11 mouse cellular contexts compared by ENCODE assay signal in genomic region chr11:84529797-84530703, GRCm38 (mm10). TPM values are rescaled to one million over a fixed set of nuclear protein-coding genes. Genes with fewer than 3 reads are reported as not detected.
DNase-seq lines count a peak whose midpoint lies in the region; ATAC-seq and TF ChIP-seq lines count a peak whose summit lies in the region.
"Had no signal": no experiment of that assay in that cellular context is flagged by ENCODE, and none has a peak within 500 bp of the region (broad histone marks: within the 10 kb centered on the region; RNA-seq: fewer than 3 reads in every experiment).

No protein-coding gene starts in this region.

- H3K36me3 ChIP-seq in forebrain, embryonic 14.5 days (ENCODE audit: control insufficient read depth, insufficient read depth, low read length): no peaks in the 10 kb centered on the region
- no peaks in the 10 kb centered on the region for H3K36me3 ChIP-seq in forebrain, postnatal 0 days (ENCODE audit: insufficient read depth)
- H3K36me3 ChIP-seq in hindbrain, embryonic 16.5 days (ENCODE audit: control insufficient read depth, insufficient read depth, low read length): no peaks in the 10 kb centered on the region

- H3K9me3 ChIP-seq in forebrain, embryonic 14.5 days (replicated peaks; ENCODE audit: control insufficient read depth, low read length): no peaks in the 10 kb centered on the region
- H3K9me3 ChIP-seq in forebrain, postnatal 0 days (ENCODE audit: low read length): no peaks in the 10 kb centered on the region
- H3K9me3 ChIP-seq in hindbrain, embryonic 16.5 days (ENCODE audit: control insufficient read depth, low read length): no peaks in the 10 kb centered on the region

- H3K9ac ChIP-seq in forebrain, embryonic 14.5 days (ENCODE audit: low read length): no peak overlapping the region
- H3K9ac ChIP-seq in forebrain, postnatal 0 days: no peak overlapping the region
- H3K9ac ChIP-seq in hindbrain, embryonic 16.5 days (ENCODE audit: low read depth, low read length): peak overlapping the region; percentile 62

- no peak overlapping the region for H3K4me2 ChIP-seq in forebrain, embryonic 14.5 days (ENCODE audit: low read length)
- no peak overlapping the region for H3K4me2 ChIP-seq in forebrain, postnatal 0 days (ENCODE audit: low read depth)
- H3K4me2 ChIP-seq in hindbrain, embryonic 16.5 days (ENCODE audit: low read length): peak overlapping the region; percentile 68

- ATAC-seq in forebrain, embryonic 14.5 days: peak; percentile 29; the same call in 1 of the 2 replicates
- ATAC-seq in forebrain, postnatal 0 days: no peak
- ATAC-seq in hindbrain, embryonic 16.5 days: no peak
- no peak for ATAC-seq in monocyte, adult 5-6 weeks (replicated peaks; ENCODE audit: insufficient number of reproducible peaks, low FRiP score, low TSS enrichment, poor library complexity, severe bottlenecking)

- no peak for TF ChIP-seq CTCF in forebrain, postnatal 0 days (IDR thresholded peaks at IDR 0.05; ENCODE audit: low read depth)

- H3K27ac ChIP-seq in forebrain, embryonic 14.5 days (ENCODE audit: low read depth, low read length): no peak overlapping the region
- H3K27ac ChIP-seq in forebrain, postnatal 0 days (ENCODE audit: low read depth, low read length): no peak overlapping the region
- H3K27ac ChIP-seq in hindbrain, embryonic 16.5 days (ENCODE audit: low read depth, low read length): no peak overlapping the region; the same call in 1 of the 2 replicates

- peak; percentile 83 for DNase-seq in forebrain, embryonic 14.5 days (ENCODE audit: low spot score)
- no peak for DNase-seq in forebrain, postnatal 0 days
- peak; percentile 62 for DNase-seq in NIH3T3 (ENCODE audit: low read depth)
- DNase-seq in lung, postnatal 36 days: peak; percentile 47
- DNase-seq in natural killer cell, adult 2 months (ENCODE audit: low spot score in 2 of 2): no peak
- DNase-seq in spleen, postnatal 14 days (ENCODE audit: low spot score in 2 of 2): no peak
- DNase-seq: adrenal gland, postnatal 14 days had no signal

- H3K27me3 ChIP-seq in forebrain, embryonic 14.5 days (replicated peaks; ENCODE audit: control insufficient read depth, insufficient read depth, low read length): peaks cover 88% of the 10 kb centered on the region
- H3K27me3 ChIP-seq in forebrain, postnatal 0 days (ENCODE audit: insufficient read depth, low read length): peaks cover 93% of the 10 kb centered on the region
- peaks cover 19% of the 10 kb centered on the region for H3K27me3 ChIP-seq in hindbrain, embryonic 16.5 days (replicated peaks; ENCODE audit: control insufficient read depth, insufficient read depth, low read length)

- WGBS in forebrain, embryonic 14.5 days: 8% methylated on average over 14 of the region's 14 CpGs
- 7% methylated on average over 14 of the region's 14 CpGs for WGBS in forebrain, postnatal 0 days
- 10% methylated on average over 14 of the region's 14 CpGs for WGBS in hindbrain, embryonic 16.5 days

- no peak overlapping the region for H3K4me3 ChIP-seq in forebrain, embryonic 14.5 days (ENCODE audit: low read depth, low read length)
- no peak overlapping the region for H3K4me3 ChIP-seq in forebrain, postnatal 0 days (ENCODE audit: low read depth, low read length)
- H3K4me3 ChIP-seq in hindbrain, embryonic 16.5 days (ENCODE audit: low read length): peak overlapping the region; percentile 43
- H3K4me3 ChIP-seq: megakaryocyte, embryonic 14.5 days had no signal

- H3K4me1 ChIP-seq in forebrain, embryonic 14.5 days (ENCODE audit: control insufficient read depth, insufficient read depth, low read length): 0 out of 2 replicates have a peak, but pooled peaks cover 8% of the 10 kb centered on the region
- peaks cover 10% of the 10 kb centered on the region for H3K4me1 ChIP-seq in forebrain, postnatal 0 days (ENCODE audit: insufficient read depth)
- peaks cover 17% of the 10 kb centered on the region for H3K4me1 ChIP-seq in hindbrain, embryonic 16.5 days (ENCODE audit: control insufficient read depth, insufficient read depth, low read depth, low read length)

RNA-seq across cellular contexts. Expression of gene Lhx1, which starts 4.7 kb away (rescaled TPM):
- 7.0 and 7.2 TPM in 2 replicates for polyA plus RNA-seq in forebrain, embryonic 14.5 days (2014; fragmentation: Nextera tagmentation; extraction: Ambion mirVana)
- total RNA-seq in forebrain, postnatal 0 days (2014; rRNA removed): 2.4 and 7.9 TPM in 2 replicates
- polyA plus RNA-seq in forebrain, postnatal 0 days (2015; fragmentation: Nextera tagmentation; extraction: Ambion mirVana): 2.5 and 5.3 TPM in 2 replicates
- 35.9 and 43.0 TPM in 2 replicates for polyA plus RNA-seq in hindbrain, embryonic 16.5 days (2015; fragmentation: Nextera tagmentation; extraction: Ambion mirVana)
- total RNA-seq in monocyte, adult 5-6 weeks (2017): not detected in 3 replicates
- total RNA-seq: adrenal gland, postnatal 14 days; heart, adult 8-10 months had no signal

RNA-seq across cellular contexts. Expression of gene Aatf, which starts 16.7 kb away (rescaled TPM):
- polyA plus RNA-seq in forebrain, embryonic 14.5 days (2014; fragmentation: Nextera tagmentation; extraction: Ambion mirVana): 45.1 and 45.5 TPM in 2 replicates
- total RNA-seq in forebrain, postnatal 0 days (2014; rRNA removed): 25.5 and 38.9 TPM in 2 replicates
- polyA plus RNA-seq in forebrain, postnatal 0 days (2015; fragmentation: Nextera tagmentation; extraction: Ambion mirVana): 34.1 and 40.4 TPM in 2 replicates
- polyA plus RNA-seq in hindbrain, embryonic 16.5 days (2015; fragmentation: Nextera tagmentation; extraction: Ambion mirVana): 51.0 and 52.1 TPM in 2 replicates
- 49.5 to 57.7 TPM (median 51.2 TPM) in 3 replicates for total RNA-seq in monocyte, adult 5-6 weeks (2017)

Comparison
In these comparisons a context has a peak if more than half of its experiments do, and no peak if none do; other contexts are left out.
1. DNase-seq: peak in forebrain, embryonic 14.5 days (single experiment), NIH3T3 (single experiment) and lung, postnatal 36 days (single experiment); none in forebrain, postnatal 0 days (single experiment), natural killer cell, adult 2 months (0 of 2) and spleen, postnatal 14 days (0 of 2).